In genomic region chr10:26372940-26373931, GRCm38 (mm10) we compare ENCODE assay signal across 8 mouse cellular contexts. TPM values are rescaled to one million over a fixed set of nuclear protein-coding genes. Genes with fewer than 3 reads are reported as not detected.
A peak's percentile ranks its signal among the peaks of the same experiment; 100 is the strongest.
DNase-seq lines count a peak whose midpoint lies in the region; ATAC-seq and TF ChIP-seq lines count a peak whose summit lies in the region.

No protein-coding gene starts in this region.

- peaks cover 34% of the 10 kb centered on the region for H3K27me3 ChIP-seq in E14TG2a.4 (ENCODE audit: insufficient read depth, low read length)
- no peaks in the 10 kb centered on the region for H3K27me3 ChIP-seq in forebrain, embryonic 15.5 days
- peaks cover 34% of the 10 kb centered on the region for H3K27me3 ChIP-seq in liver, embryonic 16.5 days (ENCODE audit: control insufficient read depth, insufficient read depth, low read depth, low read length)
- no peaks in the 10 kb centered on the region for H3K27me3 ChIP-seq in neural tube, embryonic 12.5 days (replicated peaks)
- no peaks in the 10 kb centered on the region for H3K27me3 ChIP-seq in stomach, postnatal 0 days (ENCODE audit: control insufficient read depth, insufficient read depth, low read length)

- peak; percentile 51 for TF ChIP-seq CTCF in E14TG2a.4 (conservative IDR thresholded peaks at IDR 0.05; ENCODE audit: low read length)
- TF ChIP-seq CTCF in stomach, postnatal 0 days (IDR thresholded peaks at IDR 0.05; ENCODE audit: low read depth): peak; percentile 87

- peak overlapping the region; percentile 83 for H3K4me3 ChIP-seq in E14TG2a.4 (replicated peaks; ENCODE audit: low read length)
- H3K4me3 ChIP-seq in forebrain, embryonic 15.5 days: peak overlapping the region; percentile 88
- peak overlapping the region; percentile 73 for H3K4me3 ChIP-seq in liver, embryonic 16.5 days (ENCODE audit: low read depth, low read length)
- peak overlapping the region; percentile 88 for H3K4me3 ChIP-seq in neural tube, embryonic 12.5 days
- peak overlapping the region; percentile 90 for H3K4me3 ChIP-seq in stomach, postnatal 0 days (ENCODE audit: low read depth, low read length)

- under 1% methylated on average over 50 of the region's 51 CpGs for WGBS in forebrain, embryonic 15.5 days
- under 1% methylated on average over 51 of the region's 51 CpGs for WGBS in large intestine, adult 2 months
- WGBS in liver, embryonic 16.5 days (ENCODE audit: insufficient replicate concordance): under 1% methylated on average over 51 of the region's 51 CpGs
- WGBS in neural tube, embryonic 12.5 days: under 1% methylated on average over 51 of the region's 51 CpGs
- WGBS in stomach, postnatal 0 days: under 1% methylated on average over 49 of the region's 51 CpGs

- intact Hi-C loops in heart, postnatal 14 days (cut with DNase I): loop anchor here (5.0 kb wide), 4 partner anchors 169 to 624 kb away; partner anchors contain the start of gene Arhgap18

- no peaks in the 10 kb centered on the region for H3K36me3 ChIP-seq in E14TG2a.4 (ENCODE audit: insufficient read depth, low read length)
- H3K36me3 ChIP-seq in forebrain, embryonic 15.5 days: no peaks in the 10 kb centered on the region
- no peaks in the 10 kb centered on the region for H3K36me3 ChIP-seq in liver, embryonic 16.5 days (ENCODE audit: control insufficient read depth, insufficient read depth)
- H3K36me3 ChIP-seq in neural tube, embryonic 12.5 days: no peaks in the 10 kb centered on the region
- no peaks in the 10 kb centered on the region for H3K36me3 ChIP-seq in stomach, postnatal 0 days (ENCODE audit: control insufficient read depth, insufficient read depth, low read length)

- TF ChIP-seq EP300 in stomach, postnatal 0 days (optimal IDR thresholded peaks at IDR 0.05): no peak

- peak; percentile 36 for ATAC-seq in cerebellum, adult (ENCODE audit: insufficient number of reproducible peaks, low FRiP score, low TSS enrichment)
- ATAC-seq in forebrain, embryonic 15.5 days (replicated peaks): no peak
- no peak for ATAC-seq in liver, embryonic 16.5 days (ENCODE audit: low read depth)
- ATAC-seq in neural tube, embryonic 12.5 days (ENCODE audit: low FRiP score, low read depth): no peak
- ATAC-seq in stomach, postnatal 0 days (ENCODE audit: low FRiP score, low TSS enrichment): peak; percentile 44

- peak overlapping the region; percentile 78 for H3K9ac ChIP-seq in forebrain, embryonic 15.5 days (replicated peaks)
- peak overlapping the region; percentile 65 for H3K9ac ChIP-seq in liver, embryonic 16.5 days (ENCODE audit: low read depth, low read length)
- H3K9ac ChIP-seq in neural tube, embryonic 12.5 days: peak overlapping the region; percentile 94
- peak overlapping the region; percentile 93 for H3K9ac ChIP-seq in stomach, postnatal 0 days (ENCODE audit: low read length)

- H3K9me3 ChIP-seq in E14TG2a.4 (ENCODE audit: low read length): no peaks in the 10 kb centered on the region
- no peaks in the 10 kb centered on the region for H3K9me3 ChIP-seq in forebrain, embryonic 15.5 days
- no peaks in the 10 kb centered on the region for H3K9me3 ChIP-seq in liver, embryonic 16.5 days (replicated peaks; ENCODE audit: control insufficient read depth, low read length)
- H3K9me3 ChIP-seq in neural tube, embryonic 12.5 days: no peaks in the 10 kb centered on the region
- H3K9me3 ChIP-seq in stomach, postnatal 0 days (ENCODE audit: control insufficient read depth, low read length): no peaks in the 10 kb centered on the region

- peak overlapping the region; percentile 99 for H3K4me2 ChIP-seq in forebrain, embryonic 15.5 days (replicated peaks)
- peak overlapping the region; percentile 74 for H3K4me2 ChIP-seq in liver, embryonic 16.5 days (ENCODE audit: low read depth, low read length)
- H3K4me2 ChIP-seq in neural tube, embryonic 12.5 days (replicated peaks): peak overlapping the region; percentile 86
- peak overlapping the region; percentile 90 for H3K4me2 ChIP-seq in stomach, postnatal 0 days (replicated peaks; ENCODE audit: low read depth)

- H3K27ac ChIP-seq in forebrain, embryonic 15.5 days (replicated peaks): peak overlapping the region; percentile 95
- H3K27ac ChIP-seq in liver, embryonic 16.5 days (ENCODE audit: low read length): peak overlapping the region; percentile 37; the same call in 1 of the 2 replicates
- H3K27ac ChIP-seq in neural tube, embryonic 12.5 days: no peak overlapping the region
- H3K27ac ChIP-seq in stomach, postnatal 0 days (replicated peaks): peak overlapping the region; percentile 97

- peak; percentile 78 to 85 for DNase-seq in heart, postnatal 14 days
- peak; percentile 83 for DNase-seq in large intestine, adult 2 months (ENCODE audit: low read depth, low spot score)
- peak; percentile 84 for DNase-seq in stomach, postnatal 0 days (ENCODE audit: low spot score)

- peaks cover 22% of the 10 kb centered on the region for H3K4me1 ChIP-seq in E14TG2a.4 (replicated peaks; ENCODE audit: low read depth, low read length)
- H3K4me1 ChIP-seq in forebrain, embryonic 15.5 days: peaks cover 27% of the 10 kb centered on the region
- peaks cover 2% of the 10 kb centered on the region; the same call in 1 of the 2 replicates for H3K4me1 ChIP-seq in liver, embryonic 16.5 days (ENCODE audit: control insufficient read depth, low read depth, low read length)
- peaks cover 15% of the 10 kb centered on the region for H3K4me1 ChIP-seq in neural tube, embryonic 12.5 days
- no peaks in the 10 kb centered on the region for H3K4me1 ChIP-seq in stomach, postnatal 0 days (replicated peaks; ENCODE audit: control insufficient read depth, insufficient read depth)

RNA-seq across cellular contexts. Expression of gene L3mbtl3, which starts 2.5 kb away (rescaled TPM):
- polyA plus RNA-seq in forebrain, embryonic 15.5 days (2015; fragmentation: Nextera tagmentation; extraction: Ambion mirVana): 24.9 and 26.6 TPM in 2 replicates
- total RNA-seq in heart, postnatal 14 days (2021): 10 to 100 TPM; 10.1 to 10.9 TPM
- polyA plus RNA-seq in large intestine, adult 2 months (2012; rRNA removed): 2.8 and 2.9 TPM in 2 replicates
- 1.4 and 1.6 TPM in 2 replicates for polyA plus RNA-seq in liver, embryonic 16.5 days (2015; fragmentation: Nextera tagmentation; extraction: Ambion mirVana)
- polyA plus RNA-seq in neural tube, embryonic 12.5 days (2016; fragmentation: Nextera tagmentation; extraction: Ambion mirVana): 19.3 and 21.2 TPM in 2 replicates
- 4.3 and 4.9 TPM in 2 replicates for polyA plus RNA-seq in stomach, postnatal 0 days (2015; fragmentation: Nextera tagmentation; extraction: Ambion mirVana)

Comparison
In these comparisons a context has a peak if more than half of its experiments do, and no peak if none do; other contexts are left out.
1. ATAC-seq: peak in cerebellum, adult (single experiment) and stomach, postnatal 0 days (single experiment); none in forebrain, embryonic 15.5 days (single experiment), liver, embryonic 16.5 days (single experiment) and neural tube, embryonic 12.5 days (single experiment).
2. Peak in every context shown above with its lines, with median percentiles within 50 percentile points of each other: H3K4me3 ChIP-seq, H3K4me2 ChIP-seq, H3K9ac ChIP-seq and DNase-seq.